Mouse (Mus musculus): ENCODE measurements around the gene Tmem171. TPM values are rescaled to one million over a fixed set of nuclear protein-coding genes. Genes with fewer than 3 reads are reported as not detected.

The Tmem171 gene
- polyA plus RNA-seq, 1 experiment from 2014 or later: not detected

DNA sequence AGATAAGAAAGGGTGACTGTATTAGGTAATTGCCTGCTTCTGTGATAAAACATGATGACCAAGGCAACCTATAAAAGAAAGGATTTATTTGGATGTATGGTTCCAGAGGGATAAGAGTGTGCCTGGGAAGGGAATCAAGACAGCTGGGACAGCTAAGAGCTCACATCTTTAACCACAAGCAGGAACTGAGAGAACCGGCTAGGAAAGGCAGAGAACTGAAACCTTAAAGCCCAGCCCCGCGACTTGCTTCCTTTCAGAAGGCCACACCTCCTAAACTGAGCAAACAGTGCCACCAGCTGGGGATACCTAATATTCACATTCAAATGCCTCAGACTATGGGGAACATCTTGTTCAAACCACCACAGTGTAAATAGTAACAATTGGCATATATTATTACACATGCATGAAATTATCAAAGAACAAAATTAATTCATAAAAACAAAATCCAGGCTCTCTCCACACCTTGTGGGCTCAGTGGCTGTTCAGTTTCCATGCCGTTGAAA lies 32.4 kb downstream of the Tmem171 start:
- no peaks in the 10 kb centered on the region for H3K27me3 ChIP-seq
- ATAC-seq: no peak
- H3K4me2 ChIP-seq: no peak overlapping the region
- 90% methylated on average over 4 of the region's 4 CpGs for WGBS
- no peak overlapping the region for H3K27ac ChIP-seq
- no peaks in the 10 kb centered on the region for H3K36me3 ChIP-seq (ENCODE audit: poor library complexity, severe bottlenecking)
- H3K4me1 ChIP-seq: no peaks in the 10 kb centered on the region
- no peak overlapping the region for H3K4me3 ChIP-seq
- H3K9ac ChIP-seq: no peak overlapping the region
- no peaks in the 10 kb centered on the region for H3K9me3 ChIP-seq (replicated peaks)

DNA sequence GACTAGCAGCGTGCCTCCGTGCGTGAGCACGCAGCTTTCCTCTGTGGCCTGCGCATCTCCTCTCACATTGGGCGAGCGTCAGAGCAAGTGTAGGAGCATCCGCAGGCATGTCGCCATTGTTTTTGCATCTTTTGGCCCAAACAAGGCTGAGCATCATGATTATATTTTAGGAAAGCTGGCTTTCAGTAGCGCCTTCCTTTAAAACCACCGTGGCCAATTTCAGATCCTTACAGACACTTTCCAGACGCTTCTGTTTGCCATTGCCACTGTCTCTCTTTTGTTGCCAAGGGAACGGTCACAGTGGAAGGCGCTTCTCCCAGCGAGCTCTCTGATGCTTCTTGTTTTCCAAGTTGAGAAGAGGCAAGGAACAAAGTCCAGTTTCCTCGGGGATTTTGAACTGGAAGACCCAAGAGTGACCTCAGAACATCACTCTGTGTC lies 38.6 kb downstream of the Tmem171 start:
- Histone ChIP-seq H3K27ac (no peak overlapping the region), H3K36me3 (ENCODE audit: poor library complexity, severe bottlenecking) (no peaks in the 10 kb centered on the region), H3K4me1 (no peaks in the 10 kb centered on the region), H3K4me3 (no peak overlapping the region), H3K4me2 (no peak overlapping the region), H3K9me3 (replicated peaks) (no peaks in the 10 kb centered on the region), H3K27me3 (no peaks in the 10 kb centered on the region), H3K9ac (no peak overlapping the region)
- no peak for ATAC-seq
- 85% methylated on average over 16 of the region's 16 CpGs for WGBS

DNA sequence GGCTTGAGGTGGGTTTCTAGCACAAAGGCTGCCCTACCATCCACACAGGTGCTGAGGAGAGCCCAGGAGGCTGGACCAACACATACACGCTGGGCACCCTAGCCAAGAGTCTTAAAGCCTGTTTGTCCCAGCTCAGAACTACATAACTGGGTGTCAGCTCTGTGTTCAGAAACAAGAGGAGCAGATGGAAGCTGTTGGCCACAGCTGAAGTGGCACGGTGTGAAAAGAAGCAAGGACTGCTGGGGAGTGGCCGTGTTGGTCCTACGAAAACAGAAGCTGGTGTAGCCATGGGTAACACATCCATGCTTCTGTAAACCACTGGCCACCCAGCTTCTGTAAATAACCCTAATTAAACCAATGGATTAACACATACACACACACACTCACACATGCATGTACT lies 39.3 kb downstream of the Tmem171 start:
- no peaks in the 10 kb centered on the region for H3K36me3 ChIP-seq (ENCODE audit: poor library complexity, severe bottlenecking)
- no peak overlapping the region for H3K9ac ChIP-seq
- no peaks in the 10 kb centered on the region for H3K9me3 ChIP-seq (replicated peaks)
- no peak overlapping the region for H3K4me2 ChIP-seq
- no peaks in the 10 kb centered on the region for H3K27me3 ChIP-seq
- H3K4me1 ChIP-seq: no peaks in the 10 kb centered on the region
- H3K27ac ChIP-seq: no peak overlapping the region
- no peak overlapping the region for H3K4me3 ChIP-seq
- no peak for ATAC-seq
- WGBS: 88% methylated on average over 4 of the region's 4 CpGs

DNA sequence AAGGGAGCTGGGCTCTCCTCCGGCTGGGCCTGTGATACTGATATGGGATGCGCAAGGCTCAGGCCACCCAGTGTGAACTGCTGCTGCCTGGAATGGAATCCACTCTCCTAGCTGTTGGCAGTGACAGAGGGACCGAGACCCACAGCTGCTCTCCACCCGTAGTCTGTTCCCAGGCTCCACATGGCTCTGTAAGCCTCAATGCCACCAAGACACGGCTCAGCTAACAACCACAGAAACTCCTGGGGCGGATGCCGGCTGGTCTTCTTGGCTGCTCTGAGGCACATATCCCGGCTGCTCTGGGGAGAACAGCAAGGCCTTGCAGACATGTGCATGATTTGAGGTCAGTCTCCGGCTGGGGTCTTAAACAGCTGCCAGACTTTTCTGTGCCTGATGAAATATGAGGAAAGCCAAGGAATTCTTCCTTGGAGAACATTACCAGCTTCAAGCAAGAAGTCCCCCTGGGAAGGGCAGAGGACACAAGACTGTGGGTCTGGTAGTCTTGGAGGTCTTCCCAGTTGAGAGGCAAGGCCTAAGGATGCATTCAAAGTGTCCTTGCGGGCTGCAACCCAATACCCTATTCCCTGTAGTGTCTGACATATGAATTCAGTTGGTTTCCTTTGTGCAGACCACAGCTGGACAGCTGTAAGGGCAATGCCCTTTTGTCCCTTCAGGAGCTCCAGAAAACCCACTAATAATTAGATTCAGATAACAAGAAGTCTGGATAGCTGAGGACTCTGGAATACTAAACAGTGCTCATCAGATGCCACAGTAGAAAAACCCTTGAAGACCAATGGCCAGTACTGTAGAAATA lies 40.3 kb downstream of the Tmem171 start:
- Histone ChIP-seq H3K9ac (no peak overlapping the region), H3K36me3 (ENCODE audit: poor library complexity, severe bottlenecking) (no peaks in the 10 kb centered on the region), H3K27me3 (no peaks in the 10 kb centered on the region), H3K4me2 (no peak overlapping the region), H3K4me1 (no peaks in the 10 kb centered on the region), H3K27ac (no peak overlapping the region), H3K4me3 (no peak overlapping the region), H3K9me3 (replicated peaks) (no peaks in the 10 kb centered on the region)
- no peak for ATAC-seq
- 86% methylated on average over 10 of the region's 10 CpGs for WGBS

DNA sequence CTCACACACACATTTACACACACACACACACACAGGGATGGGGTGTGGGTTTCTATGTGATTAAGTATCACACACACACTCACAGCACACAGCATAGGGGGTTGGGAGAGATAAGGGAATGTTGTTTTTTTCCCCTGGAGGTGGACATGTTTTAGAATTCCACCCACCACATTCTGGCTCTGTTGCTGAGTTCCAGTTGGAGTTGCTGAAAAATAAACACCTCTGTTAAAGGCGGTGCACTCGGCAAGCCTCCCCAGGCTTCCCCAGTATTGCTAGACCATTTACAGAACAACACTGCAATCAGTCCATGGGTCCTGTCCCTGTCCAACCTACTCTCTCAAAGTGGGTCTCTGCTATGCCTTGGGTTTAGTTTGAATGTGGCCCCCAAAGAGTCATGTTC lies 42.4 kb downstream of the Tmem171 start:
- H3K9ac ChIP-seq: no peak overlapping the region
- no peak overlapping the region for H3K27ac ChIP-seq
- H3K27me3 ChIP-seq: no peaks in the 10 kb centered on the region
- H3K4me1 ChIP-seq: no peaks in the 10 kb centered on the region
- no peak overlapping the region for H3K4me2 ChIP-seq
- no peaks in the 10 kb centered on the region for H3K9me3 ChIP-seq (replicated peaks)
- 90% methylated on average over 2 of the region's 2 CpGs for WGBS
- ATAC-seq: no peak
- H3K36me3 ChIP-seq (ENCODE audit: poor library complexity, severe bottlenecking): no peaks in the 10 kb centered on the region
- H3K4me3 ChIP-seq: no peak overlapping the region

DNA sequence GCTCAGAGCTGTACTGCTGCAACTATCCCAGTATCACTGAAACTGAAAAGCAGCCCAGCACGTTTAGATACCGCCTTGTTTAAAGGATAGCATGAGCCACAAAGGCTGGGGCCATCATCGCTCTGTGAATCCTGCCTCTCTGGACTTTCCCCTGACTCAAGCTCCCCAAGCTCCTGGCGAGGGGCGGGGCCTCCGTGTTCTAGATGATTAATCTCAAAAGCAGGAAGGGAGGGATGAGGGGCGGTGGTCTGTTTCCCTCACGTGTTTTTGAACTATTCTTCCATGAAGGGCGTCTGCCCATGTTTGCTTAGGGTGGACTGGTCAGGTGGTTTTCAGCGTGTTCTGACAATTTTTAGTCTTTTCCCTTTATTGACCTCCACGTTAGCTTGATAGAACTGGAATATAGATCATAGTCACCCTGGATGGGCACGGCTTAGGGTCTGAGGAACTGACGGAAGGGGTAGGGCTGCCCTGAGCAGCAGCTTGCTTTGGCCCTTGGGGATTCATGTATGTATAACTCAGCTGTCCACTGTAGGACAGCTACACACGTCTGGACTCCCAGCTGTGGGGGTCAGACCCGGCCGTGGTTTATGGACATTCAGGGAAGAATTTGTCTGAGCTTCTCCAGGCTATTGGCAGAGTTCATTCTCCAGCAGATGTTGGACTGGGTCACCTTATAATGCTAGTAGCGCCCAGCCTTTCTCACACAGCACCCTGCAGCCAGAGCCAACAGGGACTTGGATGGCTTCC lies 43.2 kb downstream of the Tmem171 start:
- 78% methylated on average over 17 of the region's 17 CpGs for WGBS
- Histone ChIP-seq H3K36me3 (ENCODE audit: poor library complexity, severe bottlenecking) (no peaks in the 10 kb centered on the region), H3K4me3 (no peak overlapping the region), H3K4me1 (no peaks in the 10 kb centered on the region), H3K27ac (no peak overlapping the region), H3K27me3 (no peaks in the 10 kb centered on the region), H3K9ac (no peak overlapping the region), H3K4me2 (no peak overlapping the region), H3K9me3 (replicated peaks) (no peaks in the 10 kb centered on the region)
- ATAC-seq: no peak

DNA sequence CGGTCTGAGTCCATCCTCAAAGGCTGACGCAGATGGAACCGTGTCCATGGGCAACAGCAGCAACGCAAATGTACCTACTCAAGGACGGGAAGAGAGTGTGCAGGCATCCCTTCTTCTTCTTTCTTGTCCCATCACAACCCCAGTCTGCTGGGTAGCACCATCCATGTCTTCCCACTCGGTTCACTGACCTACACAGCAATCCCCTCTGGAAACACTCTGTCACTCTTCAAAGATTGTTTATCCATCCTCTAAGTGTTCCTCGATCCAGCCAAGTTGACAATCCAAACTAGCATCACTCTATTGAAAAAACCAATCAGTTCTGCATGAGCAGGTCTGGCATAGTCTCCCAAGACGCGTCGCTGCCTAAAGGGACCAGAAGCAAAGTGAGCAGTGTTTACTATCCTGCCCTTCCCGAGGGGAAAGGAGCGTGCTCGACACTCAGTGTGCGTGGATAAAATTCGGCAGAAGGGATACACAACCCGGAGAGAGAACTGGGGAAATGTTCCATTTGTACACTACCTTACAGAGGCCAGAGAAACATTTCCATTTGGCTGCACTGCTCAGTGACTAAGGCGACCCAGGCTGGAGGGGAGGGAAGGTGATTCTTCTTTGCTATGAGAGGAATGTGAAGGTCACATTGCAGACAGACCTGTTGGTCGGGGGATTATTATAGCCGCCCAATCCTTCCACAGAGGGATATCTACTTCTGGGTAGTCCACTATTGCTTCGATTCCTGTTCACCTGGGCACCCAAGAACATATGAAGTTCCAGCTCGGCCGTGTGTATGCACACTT lies 46.7 kb downstream of the Tmem171 start:
- WGBS: 90% methylated on average over 22 of the region's 22 CpGs
- Histone ChIP-seq H3K4me2 (no peak overlapping the region), H3K27me3 (no peaks in the 10 kb centered on the region), H3K27ac (no peak overlapping the region), H3K4me3 (no peak overlapping the region), H3K4me1 (no peaks in the 10 kb centered on the region), H3K9me3 (replicated peaks) (no peaks in the 10 kb centered on the region), H3K36me3 (ENCODE audit: poor library complexity, severe bottlenecking) (no peaks in the 10 kb centered on the region), H3K9ac (no peak overlapping the region)
- no peak for ATAC-seq

DNA sequence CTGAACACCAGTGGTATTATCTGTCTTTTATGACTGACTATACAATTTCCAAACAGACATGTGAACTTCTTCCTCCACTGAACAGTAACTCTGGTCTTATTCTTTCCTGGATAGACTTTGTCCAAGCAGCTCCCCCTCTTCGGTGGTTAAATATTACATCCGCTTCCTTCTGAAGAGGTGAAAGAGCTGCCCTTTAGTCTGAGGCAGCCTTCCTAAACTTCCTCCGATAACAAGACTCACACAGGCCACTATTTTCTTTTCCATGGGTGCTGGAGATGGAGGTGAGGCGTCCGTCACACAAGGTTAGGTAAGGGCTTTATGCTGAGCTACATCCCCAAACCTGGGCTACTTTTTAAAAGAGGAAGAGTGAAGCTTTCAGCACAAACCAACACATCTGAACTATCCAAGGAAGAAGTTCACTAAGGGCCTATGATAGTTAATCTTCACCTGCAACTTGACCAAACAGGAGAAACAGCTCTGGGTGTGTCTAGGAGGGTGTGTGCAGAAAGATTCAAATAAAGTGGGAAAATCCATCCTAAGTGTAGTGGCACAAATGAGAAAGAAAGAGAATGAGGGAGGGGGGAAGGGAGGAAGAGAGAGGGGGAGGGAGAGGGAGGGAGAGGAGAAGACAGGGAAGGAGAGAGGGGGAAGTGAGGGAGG lies 56.0 kb downstream of the Tmem171 start:
- Histone ChIP-seq H3K4me2 (no peak overlapping the region), H3K4me1 (no peaks in the 10 kb centered on the region), H3K36me3 (ENCODE audit: poor library complexity, severe bottlenecking) (no peaks in the 10 kb centered on the region), H3K27me3 (no peaks in the 10 kb centered on the region), H3K4me3 (no peak overlapping the region), H3K9ac (no peak overlapping the region), H3K27ac (no peak overlapping the region), H3K9me3 (replicated peaks) (0 out of 2 replicates have a peak, but pooled peaks cover 4% of the 10 kb centered on the region)
- WGBS: 93% methylated on average over 5 of the region's 5 CpGs
- no peak for ATAC-seq

DNA sequence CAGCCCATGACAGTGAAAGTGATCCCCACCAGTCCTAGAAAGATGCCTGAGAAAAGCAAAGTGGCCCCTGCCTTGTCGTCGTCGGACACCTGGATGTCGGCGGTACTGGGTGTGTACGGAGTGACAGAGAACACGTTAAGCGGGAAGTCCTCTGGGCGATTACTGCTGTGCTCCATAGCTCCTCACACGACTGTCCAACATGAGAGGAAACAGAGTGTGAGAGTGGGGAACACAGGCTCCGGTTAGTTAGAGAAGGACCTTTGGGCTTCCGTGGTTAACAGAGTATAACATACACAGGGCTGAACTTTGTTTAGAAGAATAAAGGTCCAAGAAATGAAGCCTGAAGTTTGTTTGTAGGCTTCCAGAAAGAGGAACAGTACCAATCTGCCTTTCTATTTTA lies 57.5 kb downstream of the Tmem171 start, which contains the start of gene Tmem174:
Gene Tmem174 (minus strand): TSS at position 266 of the 400 bp plus-strand sequence.
- no peaks in the 10 kb centered on the region for H3K4me1 ChIP-seq
- H3K4me3 ChIP-seq: no peak within 1 kb of the TSS
- no peak within 1 kb of the TSS for H3K27ac ChIP-seq
- no peak within 1 kb of the TSS for H3K9ac ChIP-seq
- 0 out of 2 replicates have a peak, but pooled peaks cover 4% of the 10 kb centered on the region for H3K9me3 ChIP-seq (replicated peaks)
- H3K36me3 ChIP-seq (ENCODE audit: poor library complexity, severe bottlenecking): no peaks in the 10 kb centered on the region
- no peak within 1 kb of the TSS for H3K4me2 ChIP-seq
- no peak for ATAC-seq
- 94% methylated on average over 12 of the region's 12 CpGs for WGBS
- H3K27me3 ChIP-seq: no peaks in the 10 kb centered on the region

DNA sequence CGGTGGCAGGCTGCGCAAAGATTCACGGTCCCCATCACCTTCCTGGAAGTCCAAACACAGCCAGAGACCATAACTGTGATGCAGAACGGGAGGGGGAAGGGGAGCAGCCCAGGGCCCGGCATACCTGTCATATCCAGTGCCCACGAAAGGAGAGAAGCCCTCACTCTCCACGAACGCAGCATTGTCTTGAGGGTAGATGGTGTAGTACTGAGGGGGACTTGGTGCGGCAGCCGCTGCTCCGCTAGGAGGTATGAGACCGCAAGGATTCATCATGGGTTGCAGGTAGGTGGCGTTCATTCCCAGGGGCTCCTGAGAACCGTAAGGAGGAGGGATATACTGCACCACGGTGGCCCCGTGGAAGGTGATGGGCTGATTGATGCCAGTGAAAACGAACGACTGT lies 58.1 kb downstream of the Tmem171 start:
- no peak for ATAC-seq
- Histone ChIP-seq H3K4me3 (no peak overlapping the region), H3K9me3 (replicated peaks) (0 out of 2 replicates have a peak, but pooled peaks cover 4% of the 10 kb centered on the region), H3K9ac (no peak overlapping the region), H3K36me3 (ENCODE audit: poor library complexity, severe bottlenecking) (no peaks in the 10 kb centered on the region), H3K4me2 (no peak overlapping the region), H3K27ac (no peak overlapping the region), H3K4me1 (no peaks in the 10 kb centered on the region), H3K27me3 (no peaks in the 10 kb centered on the region)
- 77% methylated on average over 18 of the region's 18 CpGs for WGBS
